Comparison of ENCODE assay signal across 8 mouse cellular contexts in genomic region chr11:88086737-88087627, GRCm38 (mm10). TPM values are rescaled to one million over a fixed set of nuclear protein-coding genes. Genes with fewer than 3 reads are reported as not detected.
DNase-seq lines count a peak whose midpoint lies in the region; ATAC-seq and TF ChIP-seq lines count a peak whose summit lies in the region.

No protein-coding gene starts in this region.

- H3K9me3 ChIP-seq in hindbrain, embryonic 16.5 days (ENCODE audit: control insufficient read depth, low read length): no peaks in the 10 kb centered on the region

- intact Hi-C loops in gastrocnemius, adult 2 months (cut with DNase I): no loop called here

- peaks cover 7% of the 10 kb centered on the region for H3K4me1 ChIP-seq in hindbrain, embryonic 16.5 days (ENCODE audit: control insufficient read depth, insufficient read depth, low read depth, low read length)

- peak overlapping the region; percentile 69 for H3K4me2 ChIP-seq in hindbrain, embryonic 16.5 days (ENCODE audit: low read length)

- no peak for TF ChIP-seq CTCF in gastrocnemius, adult 2 months (IDR thresholded peaks at IDR 0.05)

- peak overlapping the region; percentile 68 for H3K4me3 ChIP-seq in gastrocnemius, adult 2 months
- peak overlapping the region; percentile 25 for H3K4me3 ChIP-seq in hindbrain, embryonic 16.5 days (ENCODE audit: low read length)

- peak overlapping the region; percentile 87 for H3K27ac ChIP-seq in gastrocnemius, adult 2 months
- peak overlapping the region; percentile 69 for H3K27ac ChIP-seq in hindbrain, embryonic 16.5 days (ENCODE audit: low read depth, low read length)

- peak; percentile 97 for DNase-seq in ZHBTc4 (ENCODE audit: low read depth, low spot score)
- DNase-seq in gastrocnemius, adult 2 months: peak; percentile 95
- DNase-seq in layer of hippocampus, postnatal 36 days: peak; percentile 83 to 86
- DNase-seq in lung, postnatal 14 days: peak; percentile 91
- DNase-seq in ovary, postnatal 36 days (ENCODE audit: low spot score): peak; percentile 87
- DNase-seq in thymus, postnatal 10 days (ENCODE audit: low spot score in 2 of 2): peak; percentile 75 to 77

- peaks cover 4% of the 10 kb centered on the region; the same call in 1 of the 2 replicates for H3K36me3 ChIP-seq in hindbrain, embryonic 16.5 days (ENCODE audit: control insufficient read depth, insufficient read depth, low read length)

- H3K9ac ChIP-seq in hindbrain, embryonic 16.5 days (ENCODE audit: low read depth, low read length): peak overlapping the region; percentile 37; the same call in 1 of the 2 replicates

- ATAC-seq in common myeloid progenitor, adult 5-6 weeks (replicated peaks; ENCODE audit: low read depth, poor library complexity, severe bottlenecking): peak; percentile 74
- peak; percentile 98 for ATAC-seq in hindbrain, embryonic 16.5 days

- WGBS in hindbrain, embryonic 16.5 days: 5% methylated on average over 25 of the region's 25 CpGs

- no peaks in the 10 kb centered on the region for H3K27me3 ChIP-seq in hindbrain, embryonic 16.5 days (replicated peaks; ENCODE audit: control insufficient read depth, insufficient read depth, low read length)

RNA-seq across cellular contexts. Expression of gene Cuedc1, which starts 10.9 kb away (rescaled TPM):
- total RNA-seq in common myeloid progenitor, adult 5-6 weeks (2017): 3.3 and 4.2 TPM in 2 replicates
- total RNA-seq in gastrocnemius, adult 2 months (2021): 100 to 1,000 TPM; 101 to 127 TPM
- polyA plus RNA-seq in hindbrain, embryonic 16.5 days (2015; fragmentation: Nextera tagmentation; extraction: Ambion mirVana): 29.9 and 41.3 TPM in 2 replicates
- total RNA-seq in layer of hippocampus, postnatal 36 days (2021): 10 to 100 TPM; 27.9 to 31.4 TPM

RNA-seq across cellular contexts. Expression of gene Vezf1, which starts 18.9 kb away (rescaled TPM):
- 33.8 and 42.6 TPM in 2 replicates for total RNA-seq in common myeloid progenitor, adult 5-6 weeks (2017)
- total RNA-seq in gastrocnemius, adult 2 months (2021): 10 to 100 TPM; 76.5 to 87.2 TPM
- 32.3 and 38.9 TPM in 2 replicates for polyA plus RNA-seq in hindbrain, embryonic 16.5 days (2015; fragmentation: Nextera tagmentation; extraction: Ambion mirVana)
- 10 to 100 TPM; 20.2 to 22.6 TPM for total RNA-seq in layer of hippocampus, postnatal 36 days (2021)

RNA-seq across cellular contexts. Expression of gene Srsf1, which starts 39.8 kb away (rescaled TPM):
- 612 and 668 TPM in 2 replicates for total RNA-seq in common myeloid progenitor, adult 5-6 weeks (2017)
- total RNA-seq in gastrocnemius, adult 2 months (2021): 10 to 100 TPM; 67.5 to 85.8 TPM
- 168 and 190 TPM in 2 replicates for polyA plus RNA-seq in hindbrain, embryonic 16.5 days (2015; fragmentation: Nextera tagmentation; extraction: Ambion mirVana)
- 100 to 1,000 TPM; 232 to 248 TPM for total RNA-seq in layer of hippocampus, postnatal 36 days (2021)

Comparison
In these comparisons a context has a peak if more than half of its experiments do, and no peak if none do; other contexts are left out.
1. Peak in every context shown above with its lines: DNase-seq, ATAC-seq, H3K4me3 ChIP-seq and H3K27ac ChIP-seq.